ENCODE assay signal across 22 mouse cellular contexts in genomic region chr16:36532981-36533687, GRCm38 (mm10). TPM values are rescaled to one million over a fixed set of nuclear protein-coding genes. Genes with fewer than 3 reads are reported as not detected.
DNase-seq lines count a peak whose midpoint lies in the region; ATAC-seq lines count a peak whose summit lies in the region.
"Had no signal": no experiment of that assay in that cellular context is flagged by ENCODE, and none has a peak within 500 bp of the region (broad histone marks: within the 10 kb centered on the region; RNA-seq: fewer than 3 reads in every experiment).

No protein-coding gene starts in this region.

- H3K36me3 ChIP-seq in kidney, embryonic 15.5 days = no peaks in the 10 kb centered on the region
- H3K36me3 ChIP-seq: forebrain, embryonic 10.5 days; heart, embryonic 12.5 days; liver, embryonic 15.5 days; neural tube, embryonic 13.5 days had no signal

- H3K9me3 ChIP-seq in kidney, embryonic 15.5 days (replicated peaks) = no peaks in the 10 kb centered on the region
- H3K9me3 ChIP-seq: forebrain, embryonic 10.5 days; heart, embryonic 12.5 days; liver, embryonic 15.5 days; neural tube, embryonic 13.5 days had no signal

- no peaks in the 10 kb centered on the region for H3K27me3 ChIP-seq in kidney, embryonic 15.5 days
- H3K27me3 ChIP-seq: heart, embryonic 12.5 days; liver, embryonic 15.5 days; neural tube, embryonic 13.5 days had no signal

- WGBS in kidney, embryonic 15.5 days = 36% methylated on average over 11 of the region's 11 CpGs

- DNase-seq in urinary bladder, adult 18-20 months (ENCODE audit: low spot score in 2 of 2) = peak; percentile 16 to 18
- DNase-seq in urinary bladder, adult 2 months (ENCODE audit: low spot score) = no peak
- DNase-seq in kidney, adult 11 months = peak; percentile 79
- DNase-seq in kidney, postnatal 4 days = peak; percentile 20 to 53
- DNase-seq in adrenal gland, adult 2 months = no peak
- DNase-seq: adrenal gland, postnatal 25 days; cerebellum, adult 11-12 months; heart, postnatal 14 days; spleen, adult 18-20 months; thymus, postnatal 25 days had no signal

- peak overlapping the region; percentile 63 for H3K27ac ChIP-seq in kidney, embryonic 15.5 days
- H3K27ac ChIP-seq: forebrain, embryonic 10.5 days; hindbrain, embryonic 14.5 days; liver, embryonic 15.5 days; macrophage; neural tube, embryonic 13.5 days had no signal

- peaks cover 24% of the 10 kb centered on the region for H3K4me1 ChIP-seq in kidney, embryonic 15.5 days
- H3K4me1 ChIP-seq: liver, embryonic 15.5 days; neural tube, embryonic 13.5 days had no signal

- no peak overlapping the region for H3K9ac ChIP-seq in kidney, embryonic 15.5 days
- H3K9ac ChIP-seq: heart, embryonic 12.5 days; hindbrain, embryonic 14.5 days; liver, embryonic 15.5 days; neural tube, embryonic 13.5 days had no signal

- no peak overlapping the region for H3K4me3 ChIP-seq in kidney, embryonic 15.5 days (replicated peaks)
- H3K4me3 ChIP-seq: forebrain, embryonic 10.5 days; heart, embryonic 12.5 days; liver, embryonic 15.5 days; neural tube, embryonic 13.5 days had no signal

- peak; percentile 90 for ATAC-seq in kidney, embryonic 15.5 days (replicated peaks; ENCODE audit: low FRiP score)
- ATAC-seq in megakaryocyte, adult 5-6 weeks (ENCODE audit: poor library complexity, severe bottlenecking) = no peak
- ATAC-seq: activated CD4-positive, CD25-positive, alpha-beta regulatory T cell, adult 4 months; intestine, embryonic 16.5 days had no signal

- H3K4me2 ChIP-seq in kidney, embryonic 15.5 days = no peak overlapping the region
- H3K4me2 ChIP-seq: heart, embryonic 12.5 days; hindbrain, embryonic 14.5 days; liver, embryonic 15.5 days; midbrain, embryonic 11.5 days; neural tube, embryonic 13.5 days had no signal

RNA-seq across cellular contexts. Expression of gene Casr, which starts 28.8 kb away (rescaled TPM):
- 0.01 and 0.06 TPM in 2 replicates for polyA plus RNA-seq in urinary bladder, adult 2 months (2012; rRNA removed)
- polyA plus RNA-seq in kidney, embryonic 15.5 days (2015; fragmentation: Nextera tagmentation; extraction: Ambion mirVana) = 0.58 and 0.64 TPM in 2 replicates
- total RNA-seq in megakaryocyte, adult 5-6 weeks (2015) = not detected in 2 replicates
- total RNA-seq in megakaryocyte, adult 5-6 weeks (2017) = not detected in 2 replicates
- not detected for total RNA-seq in adrenal gland, adult 2 months (2021)
- not detected in 2 replicates for polyA plus RNA-seq in adrenal gland, adult 2 months (2012; rRNA removed)
- total RNA-seq: adrenal gland, postnatal 25 days; granulocyte monocyte progenitor cell, adult 5-6 weeks; heart, postnatal 14 days had no signal
- polyA plus RNA-seq: activated CD4-positive, CD25-positive, alpha-beta regulatory T cell, adult 4 months; intestine, embryonic 16.5 days; liver, embryonic 15.5 days; macrophage; neural tube, embryonic 13.5 days had no signal

Comparison
In these comparisons a context has a peak if more than half of its experiments do, and no peak if none do; other contexts are left out.
1. DNase-seq: peak in urinary bladder, adult 18-20 months (2 of 2), kidney, adult 11 months (single experiment) and kidney, postnatal 4 days (2 of 2); none in urinary bladder, adult 2 months (single experiment) and adrenal gland, adult 2 months (single experiment).